Mouse (Mus musculus) erythroblast, embryonic 14.5 days (primary cell): Measurements from ENCODE around the gene Rrbp1.

Source experiments
- GATA1 ChIP-seq: IDR thresholded peaks from 2 replicates; pipeline ENCODE4 v1.6.1; 2012; ENCODE audit warnings: low read length, inconsistent platforms, mixed read lengths
- TAL1 ChIP-seq: IDR thresholded peaks from 3 replicates; pipeline ENCODE4 v1.6.1; 2012; ENCODE audit warnings: low read length, inconsistent platforms, mixed read lengths

DNA sequence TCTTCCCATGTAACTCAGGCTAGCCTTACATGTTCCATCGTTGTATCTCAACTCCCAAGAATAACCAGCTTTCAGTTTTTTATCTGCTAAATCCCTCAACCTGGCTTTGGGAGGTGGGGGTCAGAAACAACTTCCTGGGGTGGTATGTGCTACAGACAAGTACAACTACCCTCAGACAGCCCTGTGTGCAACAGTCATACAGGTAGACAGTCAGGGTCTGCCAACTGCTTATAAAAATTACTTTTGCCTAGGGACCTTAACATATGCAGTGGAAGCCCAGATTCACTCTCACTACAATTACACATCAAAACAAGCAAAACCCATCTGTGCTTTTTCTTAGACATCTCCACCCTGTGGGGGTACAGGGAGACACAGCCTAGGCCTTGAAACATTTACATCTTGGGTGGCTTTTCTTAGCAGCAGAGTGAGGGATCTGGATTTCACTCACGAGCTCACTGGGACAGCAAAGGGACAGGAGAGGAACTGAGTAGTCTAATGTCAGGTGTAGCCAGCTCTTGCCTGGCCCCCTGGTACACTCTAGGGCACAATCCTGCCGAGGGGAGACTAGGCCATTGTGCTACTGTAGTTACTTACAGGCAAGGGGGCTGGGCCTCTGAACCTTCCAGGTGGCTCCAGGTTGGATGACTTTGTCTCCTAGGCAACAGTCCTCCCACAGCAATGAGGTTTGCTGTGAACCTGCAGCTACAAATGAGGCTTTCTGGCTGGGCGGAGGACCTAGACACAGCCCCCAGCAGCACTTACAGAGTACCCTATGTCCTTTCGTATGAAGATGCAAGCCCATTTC, 34.9 kb upstream of the Rrbp1 start:
- TF ChIP-seq TAL1 (no peak), GATA1 (no peak)
